Mouse (Mus musculus) testis, adult 2 months (tissue): ENCODE data around the gene Pds5b. TPM values are rescaled to one million over a fixed set of nuclear protein-coding genes. Genes with fewer than 3 reads are reported as not detected.
"Not testable (repeated sequence)": the region's sequence is repeated elsewhere in the genome, so short reads cannot be mapped to it uniquely, and the experiment has no call there.

Experiments used
- H3K27ac ChIP-seq: fragments of 200-500 bp; 2 replicates; pipeline ENCODE4 v1.5.1; 2012; ENCODE audit warnings: low read depth, low read length; ENCODE audit not compliant: control insufficient read depth, insufficient read depth
- H3K27me3 ChIP-seq: fragments of 200-500 bp; 2 replicates; pipeline ENCODE4 v1.6.1; 2012; ENCODE audit warnings: mild to moderate bottlenecking, low read length, moderate library complexity; ENCODE audit not compliant: control insufficient read depth, insufficient read depth
- H3K36me3 ChIP-seq: fragments of 200-500 bp; 2 replicates; pipeline ENCODE4 v1.6.1; 2012; ENCODE audit warnings: mild to moderate bottlenecking, low read length; ENCODE audit not compliant: control insufficient read depth, insufficient read depth
- H3K4me1 ChIP-seq: fragments of 200-500 bp; 2 replicates; pipeline ENCODE4 v1.6.1; 2012; ENCODE audit warnings: low read length; ENCODE audit not compliant: control insufficient read depth, insufficient read depth
- H3K4me3 ChIP-seq: fragments of 200-500 bp; 2 replicates; pipeline ENCODE4 v1.5.1; 2012; ENCODE audit warnings: low read depth, mild to moderate bottlenecking, low read length, moderate library complexity, mixed read lengths; ENCODE audit not compliant: control insufficient read depth
- CTCF ChIP-seq: fragments of 200-500 bp; IDR thresholded peaks from 2 replicates; pipeline ENCODE4 v1.5.1; 2012; ENCODE audit warnings: low read depth, mild to moderate bottlenecking, inconsistent platforms, low read length, moderate library complexity; ENCODE audit not compliant: control insufficient read depth, insufficient read depth, insufficient replicate concordance
- POLR2A ChIP-seq: fragments of 200-500 bp; IDR thresholded peaks from 2 replicates; pipeline ENCODE4 v1.6.1; 2012; ENCODE audit warnings: low read depth, mild to moderate bottlenecking, inconsistent platforms, low read length, moderate library complexity; ENCODE audit not compliant: control insufficient read depth
- polyA plus RNA-seq: library from polyadenylated mRNA; depleted of rRNA; stranded (reverse); fragments of >200 nt; gene quantifications from 2 replicates; pipeline ENCODE4 v1.2.3, GENCODE M21; 2012

Pds5b gene
- polyA plus RNA-seq, 1 experiment: 5.6 TPM

GRCm38 (mm10) chr5:150830718-150831117 lies 157.2 kb downstream of the Pds5b start:
- Histone ChIP-seq H3K4me3 (no peak overlapping the region), H3K27ac (no peak overlapping the region), H3K36me3 (no peaks in the 10 kb centered on the region), H3K27me3 (no peaks in the 10 kb centered on the region), H3K4me1 (no peaks in the 10 kb centered on the region; the same call in 1 of the 2 replicates)
- no peak for TF ChIP-seq POLR2A
- no peak for TF ChIP-seq CTCF

GRCm38 (mm10) chr5:150836782-150837181 lies 163.2 kb downstream of the Pds5b start:
- Histone ChIP-seq H3K4me3 (no peak overlapping the region), H3K4me1 (peaks cover 3% of the 10 kb centered on the region; the same call in 1 of the 2 replicates), H3K36me3 (no peaks in the 10 kb centered on the region), H3K27me3 (no peaks in the 10 kb centered on the region), H3K27ac (no peak overlapping the region)
- TF ChIP-seq CTCF (no peak), POLR2A (no peak)

GRCm38 (mm10) chr5:150839688-150840541 lies 166.4 kb downstream of the Pds5b start:
- TF ChIP-seq POLR2A: no peak
- no peak for TF ChIP-seq CTCF
- H3K4me3 ChIP-seq: no peak overlapping the region
- H3K4me1 ChIP-seq: peaks cover 3% of the 10 kb centered on the region; the same call in 1 of the 2 replicates
- H3K27ac ChIP-seq: no peak overlapping the region
- H3K27me3 ChIP-seq: no peaks in the 10 kb centered on the region
- H3K36me3 ChIP-seq: no peaks in the 10 kb centered on the region

GRCm38 (mm10) chr5:150840596-150840995 lies 167.1 kb downstream of the Pds5b start:
- H3K36me3 ChIP-seq: no peaks in the 10 kb centered on the region
- H3K4me3 ChIP-seq: no peak overlapping the region
- no peaks in the 10 kb centered on the region for H3K27me3 ChIP-seq
- H3K4me1 ChIP-seq: peaks cover 3% of the 10 kb centered on the region; the same call in 1 of the 2 replicates
- TF ChIP-seq POLR2A (no peak), CTCF (no peak)
- no peak overlapping the region for H3K27ac ChIP-seq

- Histone ChIP-seq H3K4me1 (no peaks in the 10 kb centered on the region), H3K4me3 (no peak overlapping the region), H3K27ac (no peak overlapping the region), H3K27me3 (no peaks in the 10 kb centered on the region), H3K36me3 (no peaks in the 10 kb centered on the region)
- TF ChIP-seq POLR2A (no peak), CTCF (no peak)
Observed at GRCm38 (mm10) chr5:150845961-150846360, 172.4 kb downstream of the Pds5b start.

GRCm38 (mm10) chr5:150850821-150851220 lies 177.3 kb downstream of the Pds5b start:
- Histone ChIP-seq H3K4me1 (no peaks in the 10 kb centered on the region), H3K27ac (no peak overlapping the region), H3K27me3 (no peaks in the 10 kb centered on the region), H3K4me3 (no peak overlapping the region), H3K36me3 (no peaks in the 10 kb centered on the region)
- no peak for TF ChIP-seq POLR2A
- no peak for TF ChIP-seq CTCF

- H3K4me3 ChIP-seq, H3K36me3 ChIP-seq, H3K27ac ChIP-seq, H3K4me1 ChIP-seq, H3K27me3 ChIP-seq: not testable (repeated sequence)
Observed at GRCm38 (mm10) chr5:150852097-150852496, 178.6 kb downstream of the Pds5b start.
